Comparison of ENCODE assay signal across 8 mouse cellular contexts in genomic region chr11:6547696-6548325, GRCm38 (mm10). TPM values are rescaled to one million over a fixed set of nuclear protein-coding genes. Genes with fewer than 3 reads are reported as not detected.
DNase-seq lines count a peak whose midpoint lies in the region; ATAC-seq and TF ChIP-seq lines count a peak whose summit lies in the region.

No protein-coding gene starts in this region.

- no peaks in the 10 kb centered on the region for H3K36me3 ChIP-seq in testis, adult 2 months (ENCODE audit: control insufficient read depth, insufficient read depth, low read length)
- peaks cover 4% of the 10 kb centered on the region; the same call in 1 of the 2 replicates for H3K36me3 ChIP-seq in limb, embryonic 15.5 days

- peaks cover 8% of the 10 kb centered on the region; the same call in 1 of the 2 replicates for H3K4me1 ChIP-seq in testis, adult 2 months (ENCODE audit: control insufficient read depth, insufficient read depth, low read length)
- peaks cover 12% of the 10 kb centered on the region for H3K4me1 ChIP-seq in limb, embryonic 15.5 days

- peak overlapping the region; percentile 18; the same call in 1 of the 2 replicates for H3K4me3 ChIP-seq in testis, adult 2 months (ENCODE audit: control insufficient read depth, low read depth, low read length)
- peak overlapping the region; percentile 66 for H3K4me3 ChIP-seq in limb, embryonic 15.5 days

- no peak for TF ChIP-seq POLR2A in testis, adult 2 months (IDR thresholded peaks at IDR 0.05; ENCODE audit: control insufficient read depth, low read depth, low read length)

- H3K27me3 ChIP-seq in testis, adult 2 months (ENCODE audit: control insufficient read depth, insufficient read depth, low read length): no peaks in the 10 kb centered on the region
- no peaks in the 10 kb centered on the region for H3K27me3 ChIP-seq in limb, embryonic 15.5 days

- H3K27ac ChIP-seq in testis, adult 2 months (ENCODE audit: control insufficient read depth, insufficient read depth, low read depth, low read length): 0 out of 2 replicates have a peak overlapping the region, but pooled peaks have one; percentile 8
- H3K27ac ChIP-seq in limb, embryonic 15.5 days: peak overlapping the region; percentile 98

- no peaks in the 10 kb centered on the region for H3K9me3 ChIP-seq in limb, embryonic 15.5 days

- no peak for ATAC-seq in limb, embryonic 15.5 days (ENCODE audit: insufficient number of reproducible peaks, low FRiP score, low TSS enrichment, low read depth)

- peak overlapping the region; percentile 71 for H3K9ac ChIP-seq in limb, embryonic 15.5 days

- WGBS in limb, embryonic 15.5 days: 21% methylated on average over 6 of the region's 6 CpGs

- TF ChIP-seq CTCF in testis, adult 2 months (IDR thresholded peaks at IDR 0.05; ENCODE audit: control insufficient read depth, insufficient read depth, insufficient replicate concordance, low read depth, low read length): no peak

- peak overlapping the region; percentile 53 for H3K4me2 ChIP-seq in limb, embryonic 15.5 days

- DNase-seq in adrenal gland, postnatal 10 days: peak; percentile 47
- DNase-seq in adrenal gland, postnatal 4 days (ENCODE audit: low spot score in 2 of 2): no peak
- no peak for DNase-seq in testis, postnatal 14 days (ENCODE audit: low spot score)
- no peak for DNase-seq in ovary, postnatal 36 days (ENCODE audit: low spot score)
- DNase-seq in frontal cortex, postnatal 36 days (ENCODE audit: low spot score in 2 of 2): no peak
- DNase-seq in gastrocnemius, postnatal 4 days (ENCODE audit: low spot score in 2 of 2): no peak

RNA-seq across cellular contexts. Expression of gene Ccm2, which starts 1.1 kb away (rescaled TPM):
- 10 to 100 TPM; 46.4 to 47.5 TPM for total RNA-seq in adrenal gland, postnatal 10 days (2021)
- total RNA-seq in adrenal gland, postnatal 4 days (2021): 10 to 100 TPM; 40.1 to 40.9 TPM
- polyA plus RNA-seq in testis, adult 2 months (2012; rRNA removed): 21.1 and 22.5 TPM in 2 replicates
- 89.7 and 101 TPM in 2 replicates for polyA plus RNA-seq in limb, embryonic 15.5 days (2015; fragmentation: Nextera tagmentation; extraction: Ambion mirVana)
- total RNA-seq in gastrocnemius, postnatal 4 days (2021): 10 to 100 TPM; 40.2 to 50.8 TPM

RNA-seq across cellular contexts. Expression of gene Myo1g, which starts 27.0 kb away (rescaled TPM):
- total RNA-seq in adrenal gland, postnatal 10 days (2021): 1 to 10 TPM; 6.3 to 6.5 TPM
- total RNA-seq in adrenal gland, postnatal 4 days (2021): 1 to 10 TPM; 3.1 to 4.8 TPM
- polyA plus RNA-seq in testis, adult 2 months (2012; rRNA removed): 0.31 and 0.46 TPM in 2 replicates
- 3.6 and 4.2 TPM in 2 replicates for polyA plus RNA-seq in limb, embryonic 15.5 days (2015; fragmentation: Nextera tagmentation; extraction: Ambion mirVana)
- total RNA-seq in gastrocnemius, postnatal 4 days (2021): 1 to 10 TPM; 3.0 to 3.4 TPM

RNA-seq across cellular contexts. Expression of gene Nacad, which starts 58.0 kb away (rescaled TPM):
- 1 to 10 TPM; 4.2 to 5.7 TPM for total RNA-seq in adrenal gland, postnatal 10 days (2021)
- total RNA-seq in adrenal gland, postnatal 4 days (2021): 10 to 100 TPM in 1 of 2 experiments, 1 to 10 TPM in 1; 4.7 to 12.6 TPM
- polyA plus RNA-seq in testis, adult 2 months (2012; rRNA removed): 1.0 and 1.4 TPM in 2 replicates
- polyA plus RNA-seq in limb, embryonic 15.5 days (2015; fragmentation: Nextera tagmentation; extraction: Ambion mirVana): 1.6 and 1.9 TPM in 2 replicates
- 1 to 10 TPM; 2.0 to 2.2 TPM for total RNA-seq in gastrocnemius, postnatal 4 days (2021)
